Mouse (Mus musculus): Measurements from ENCODE around the gene D330020A13Rik. TPM values are rescaled to one million over a fixed set of nuclear protein-coding genes. Genes with fewer than 3 reads are reported as not detected.
A peak's percentile ranks its signal among the peaks of the same experiment; 100 is the strongest.
"Not testable (repeated sequence)": the region's sequence is repeated elsewhere in the genome, so short reads cannot be mapped to it uniquely, and the experiment has no call there.

D330020A13Rik gene
- total RNA-seq, 2 experiments from 2014 or later: not detected

DNA sequence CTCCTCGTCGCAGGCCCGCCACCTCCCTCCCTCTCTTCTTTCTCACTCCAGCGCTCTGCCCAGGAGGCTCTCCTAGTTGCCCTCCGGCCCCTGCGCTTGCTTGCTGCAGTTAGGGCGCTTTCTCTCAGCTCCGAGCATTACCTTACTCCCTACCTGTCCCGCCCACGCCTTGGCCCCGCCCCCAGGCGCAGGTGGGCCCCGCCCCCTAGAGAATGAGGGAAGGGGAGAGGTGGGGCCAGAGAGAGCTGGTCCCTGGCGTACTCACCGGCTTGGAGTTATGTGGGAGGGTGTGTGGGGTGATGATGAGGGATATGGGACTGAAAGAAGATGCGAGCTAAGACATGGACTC is 595 bp downstream of the D330020A13Rik start:
- intact Hi-C loops (cut with DNase I): no loop called here
- DNase-seq (ENCODE audit: low spot score): no peak

DNA sequence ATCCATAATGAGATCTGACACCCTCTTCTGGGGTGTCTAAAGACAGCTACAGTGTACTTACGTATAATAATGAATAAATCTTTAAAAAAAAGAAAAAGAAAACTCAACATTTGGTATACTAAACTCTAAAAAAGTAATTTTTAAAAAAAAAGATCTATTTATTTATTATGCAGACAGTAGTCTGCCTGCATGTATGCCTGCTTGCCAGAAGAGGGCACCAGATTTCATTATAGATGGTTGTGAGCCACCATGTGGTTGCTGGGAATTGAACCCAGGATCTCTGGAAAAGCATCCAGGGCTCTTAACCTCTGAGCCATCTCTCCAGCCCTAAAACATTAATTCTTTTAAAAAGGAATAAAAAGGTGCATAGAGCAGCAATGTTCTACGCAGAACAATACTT is 2.4 kb downstream of the D330020A13Rik start:
- DNase-seq (ENCODE audit: low spot score); intact Hi-C loops (cut with DNase I): not testable (repeated sequence)

DNA sequence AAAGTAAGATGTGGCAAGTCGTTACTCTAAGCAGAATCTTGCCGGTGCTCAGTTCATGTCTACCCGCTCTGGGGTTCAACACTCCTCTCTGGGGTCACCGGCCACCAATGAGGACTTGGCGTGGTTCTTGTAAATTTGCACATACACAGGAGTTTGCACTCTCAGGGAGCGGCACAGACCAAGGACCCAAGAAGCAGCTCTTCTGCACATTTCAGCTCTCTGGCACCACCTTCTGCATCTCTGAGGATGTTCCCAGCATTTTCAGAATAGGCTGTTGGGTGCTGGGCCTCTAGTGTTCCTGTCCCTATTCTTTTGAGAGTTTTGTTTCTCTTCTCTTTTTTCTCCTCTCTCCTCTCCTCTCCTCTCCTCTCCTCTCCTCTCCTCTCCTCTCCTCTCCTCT is 7.0 kb downstream of the D330020A13Rik start:
- no peak for DNase-seq (ENCODE audit: low spot score)

DNA sequence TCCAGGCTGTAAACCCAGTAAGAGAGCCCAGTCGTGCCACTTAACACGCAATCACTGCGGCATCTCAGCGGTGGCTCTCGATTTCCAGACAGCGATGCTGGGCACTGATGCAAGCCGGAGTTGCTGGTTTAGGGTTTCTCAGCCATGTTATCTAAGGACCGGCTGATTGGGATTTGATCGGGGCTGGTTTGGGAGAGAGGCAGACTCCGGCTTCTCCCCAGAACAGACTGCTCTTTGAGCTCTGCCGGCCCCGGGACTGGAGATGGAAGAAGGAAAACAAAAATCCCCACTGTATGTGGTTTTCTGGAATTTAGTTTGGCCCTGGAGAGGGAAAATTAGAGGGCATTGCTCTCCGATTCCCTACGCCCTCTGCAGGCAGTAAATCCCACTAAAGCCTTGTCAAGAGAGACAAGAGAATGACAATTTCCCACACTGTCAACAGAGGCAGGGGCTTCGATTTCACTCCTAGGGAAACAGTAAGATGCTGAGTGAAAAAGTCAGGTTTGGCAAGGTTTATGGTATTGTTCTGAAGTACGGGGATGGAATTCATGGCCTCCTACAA is 8.7 kb downstream of the D330020A13Rik start:
- intact Hi-C loops (cut with DNase I): no loop called here

More for the DNA sequence above, 7.0 kb downstream of the D330020A13Rik start:
- intact Hi-C loops (cut with DNase I): loop anchor here (1.0 kb wide), 1 partner anchor 78 kb away; no protein-coding TSS in a partner anchor

DNA sequence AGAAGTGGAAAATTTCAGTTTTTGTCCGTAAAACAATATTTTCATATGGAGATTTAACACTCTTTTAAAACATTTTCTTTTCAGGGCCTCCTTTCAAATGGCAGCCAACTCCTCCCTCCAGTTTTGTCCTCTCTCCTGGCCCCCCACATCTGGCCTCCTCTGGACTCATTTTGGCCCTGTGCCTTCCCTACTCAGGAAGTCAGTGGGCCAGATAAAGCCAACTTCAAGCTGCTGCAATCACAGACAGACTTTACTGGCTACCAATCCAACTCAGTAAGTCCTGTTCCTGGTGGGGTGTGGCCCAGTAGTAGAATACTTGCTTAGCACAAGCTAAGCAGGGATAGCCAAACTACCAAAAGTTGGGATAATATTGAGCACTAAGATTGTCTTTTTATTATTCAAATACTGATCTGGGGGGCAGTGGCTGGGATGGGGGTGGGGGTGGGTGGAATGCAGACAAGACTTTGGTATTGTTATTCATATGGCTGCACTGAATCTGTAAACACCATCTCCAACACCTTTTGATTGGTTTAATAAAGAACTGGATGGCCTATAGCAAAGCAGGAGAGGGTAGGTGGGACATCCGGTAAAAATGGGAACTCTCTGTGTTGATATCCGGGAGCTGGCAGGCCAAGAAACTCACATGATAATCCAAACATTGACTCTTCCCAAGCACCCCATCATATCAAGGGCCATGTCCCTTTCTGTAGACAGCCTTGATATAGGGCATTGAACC is 12.9 kb downstream of the D330020A13Rik start:
- intact Hi-C loops (cut with DNase I): no loop called here
- DNase-seq (ENCODE audit: low spot score): peak; percentile 5

More for the DNA sequence above, 8.7 kb downstream of the D330020A13Rik start:
- no peak for DNase-seq (ENCODE audit: low spot score)

DNA sequence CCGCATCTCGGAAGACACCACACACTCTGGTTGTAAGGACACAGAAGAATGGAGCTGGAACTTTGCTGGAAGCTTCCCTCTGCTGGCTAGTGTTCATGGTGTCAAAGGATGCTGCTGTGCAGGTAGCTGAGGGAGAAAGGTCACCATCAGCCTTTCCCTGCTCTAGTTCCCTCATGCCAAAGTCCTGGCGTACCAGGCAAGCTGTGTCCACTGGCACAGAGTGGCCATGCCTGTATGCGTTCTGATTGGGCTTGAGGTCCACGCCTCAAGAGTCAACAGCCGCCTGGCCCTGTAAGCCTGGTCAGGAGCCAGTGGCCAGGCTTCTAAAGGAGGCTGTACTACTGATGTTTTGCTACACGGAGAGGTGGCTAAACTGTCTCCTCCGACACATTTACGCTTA is 15.2 kb downstream of the D330020A13Rik start:
- no peak for DNase-seq (ENCODE audit: low spot score)

DNA sequence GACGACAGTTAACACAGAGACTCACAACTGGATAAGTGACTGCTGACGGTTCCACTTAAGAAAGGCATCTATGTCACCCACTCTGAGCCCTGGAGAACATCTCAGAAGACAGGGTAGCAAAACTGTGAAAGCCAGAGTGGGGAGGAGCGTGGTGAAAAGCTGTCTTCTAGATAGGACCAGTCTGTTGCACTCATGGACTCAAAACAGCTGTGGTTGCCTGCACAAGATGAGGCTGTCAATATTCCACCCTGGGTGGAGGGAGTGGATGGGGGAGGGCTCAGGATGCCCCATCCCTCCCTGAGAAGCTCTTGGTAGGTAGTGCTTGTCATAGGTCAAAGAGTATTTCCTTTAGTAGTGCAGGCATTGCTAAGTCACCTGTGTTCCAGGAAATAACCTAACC is 15.6 kb downstream of the D330020A13Rik start:
- no peak for DNase-seq (ENCODE audit: low spot score)
- intact Hi-C loops (cut with DNase I): no loop called here

More for the DNA sequence above, 15.2 kb downstream of the D330020A13Rik start:
- intact Hi-C loops (cut with DNase I): no loop called here

DNA sequence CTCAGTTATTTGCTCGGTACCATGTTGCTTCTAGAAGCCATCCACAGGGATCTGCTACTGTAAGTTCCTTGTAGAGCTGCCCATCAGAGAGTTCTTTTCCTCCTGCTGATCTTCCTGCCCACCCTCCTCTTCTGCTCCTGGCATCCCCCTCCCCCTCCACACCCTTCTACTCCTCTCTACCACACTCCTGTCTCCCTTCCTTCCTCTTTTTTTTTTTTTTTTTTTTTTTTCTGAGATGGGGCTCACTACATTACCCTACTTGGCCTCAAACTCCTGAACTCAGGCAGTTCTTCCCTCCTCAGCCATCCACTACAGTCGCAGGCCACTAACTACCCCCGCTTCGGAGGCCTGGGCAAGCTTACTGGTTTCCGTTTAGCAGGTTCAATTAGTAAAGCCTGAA is 18.3 kb downstream of the D330020A13Rik start:
- no peak for DNase-seq (ENCODE audit: low spot score)

DNA sequence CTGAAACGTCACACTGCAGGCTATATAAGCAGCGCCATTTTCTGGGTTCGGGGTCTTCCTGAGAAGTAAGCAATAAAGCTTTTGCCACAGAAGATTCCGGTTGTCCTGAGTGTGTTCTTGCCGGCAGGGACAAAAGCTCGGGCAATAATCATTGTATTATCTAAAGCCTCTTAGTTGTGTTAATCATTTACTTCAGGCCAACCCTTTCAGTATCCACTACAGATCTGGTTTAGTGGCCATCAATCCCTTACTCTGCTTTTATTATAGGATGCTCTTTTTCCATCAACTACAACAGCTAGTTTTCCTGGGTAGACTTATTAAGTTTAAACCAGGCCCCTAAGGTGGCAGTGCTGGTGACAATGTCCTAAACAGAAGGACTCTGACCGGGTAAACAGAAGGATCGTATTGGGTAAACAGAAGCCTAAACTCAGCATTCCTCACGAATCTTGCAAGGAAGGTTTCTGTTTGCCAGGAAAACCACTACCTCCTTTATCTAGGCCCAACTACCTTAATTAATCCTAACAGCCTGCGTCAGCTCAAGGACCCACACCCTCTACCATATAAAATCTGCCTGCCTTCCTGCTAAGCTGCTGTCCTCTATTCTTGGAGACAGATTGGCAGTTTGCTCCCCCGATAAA is 24.3 kb downstream of the D330020A13Rik start:
- no peak for DNase-seq (ENCODE audit: low spot score)
- intact Hi-C loops (cut with DNase I): no loop called here

More for the DNA sequence above, 18.3 kb downstream of the D330020A13Rik start:
- intact Hi-C loops (cut with DNase I): no loop called here

DNA sequence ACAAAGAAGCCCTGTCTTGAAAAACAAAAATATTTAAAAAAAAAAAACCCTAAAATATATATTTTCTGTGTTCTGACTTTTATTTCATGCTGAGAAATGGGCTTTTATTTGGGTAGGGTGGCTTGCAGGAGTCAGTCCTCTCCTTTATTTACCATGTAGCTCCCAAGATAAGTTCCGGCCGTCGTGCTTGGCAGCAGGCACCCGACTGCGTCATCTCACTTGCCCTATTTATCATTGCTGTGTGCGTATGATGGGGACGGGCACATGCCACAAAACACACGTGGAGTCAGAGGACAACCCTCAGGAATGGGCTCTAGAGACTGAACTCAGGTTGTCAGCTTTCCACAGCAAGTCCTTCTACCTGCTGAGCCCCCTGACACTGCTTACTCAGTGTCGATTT is 25.0 kb downstream of the D330020A13Rik start:
- no peak for DNase-seq (ENCODE audit: low spot score)
- intact Hi-C loops (cut with DNase I): no loop called here

DNA sequence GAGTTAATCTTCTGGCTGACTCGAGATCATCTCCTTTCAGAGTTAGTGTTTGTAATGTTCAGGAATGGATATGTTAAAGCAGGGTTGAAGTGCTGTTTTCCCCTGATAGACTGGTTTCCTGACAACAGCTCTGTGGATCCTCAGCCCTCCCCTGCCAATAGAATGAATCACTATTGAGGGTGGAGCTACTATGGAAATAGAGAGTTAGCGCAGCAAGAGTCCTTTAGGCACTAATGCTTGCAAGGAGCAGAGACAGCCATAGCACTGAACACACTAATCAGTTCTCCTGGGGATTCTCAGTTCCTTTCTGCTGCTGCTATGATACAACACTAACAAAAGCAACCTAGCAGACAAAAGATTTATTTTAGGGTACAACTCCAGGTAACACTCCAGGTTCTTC is 26.2 kb downstream of the D330020A13Rik start:
- intact Hi-C loops (cut with DNase I): loop anchor here (5.0 to 10.0 kb wide), 2 partner anchors 316 to 538 kb away; no protein-coding TSS in a partner anchor

DNA sequence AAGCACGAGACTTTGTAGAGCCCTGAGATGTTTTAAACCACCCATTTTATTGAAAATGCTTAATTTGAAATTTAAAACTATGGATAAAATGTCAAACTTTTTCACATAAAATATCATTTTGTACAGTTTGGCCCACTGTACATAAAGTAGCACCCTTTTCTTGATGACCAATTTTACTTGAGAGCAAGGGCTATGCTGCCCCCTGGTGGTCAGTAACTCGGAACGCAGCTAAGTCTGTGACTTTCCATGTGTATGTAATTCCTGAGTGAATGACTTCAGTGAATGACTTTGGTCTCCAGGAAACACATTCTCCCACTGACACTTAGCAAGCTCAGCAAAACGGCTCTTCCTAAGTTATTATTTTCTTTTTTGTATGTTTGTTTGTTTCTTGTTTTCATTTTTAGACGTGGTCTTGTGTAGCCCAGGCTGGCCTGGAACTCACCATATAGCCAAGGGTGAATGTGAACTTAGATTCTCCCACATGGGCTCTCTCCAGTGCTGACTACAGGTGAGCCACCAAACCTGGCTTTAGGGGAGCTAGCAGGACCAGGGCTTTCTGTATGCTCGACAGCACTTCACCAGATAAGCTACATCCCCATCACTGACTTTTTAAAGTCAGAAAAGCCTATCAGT is 30.2 kb downstream of the D330020A13Rik start:
- intact Hi-C loops (cut with DNase I): loop anchor here (1.0 to 10.0 kb wide), 3 partner anchors 102 to 542 kb away; no protein-coding TSS in a partner anchor
- peak; percentile 16 for DNase-seq (ENCODE audit: low spot score)

More for the DNA sequence above, 26.2 kb downstream of the D330020A13Rik start:
- DNase-seq (ENCODE audit: low spot score): no peak

DNA sequence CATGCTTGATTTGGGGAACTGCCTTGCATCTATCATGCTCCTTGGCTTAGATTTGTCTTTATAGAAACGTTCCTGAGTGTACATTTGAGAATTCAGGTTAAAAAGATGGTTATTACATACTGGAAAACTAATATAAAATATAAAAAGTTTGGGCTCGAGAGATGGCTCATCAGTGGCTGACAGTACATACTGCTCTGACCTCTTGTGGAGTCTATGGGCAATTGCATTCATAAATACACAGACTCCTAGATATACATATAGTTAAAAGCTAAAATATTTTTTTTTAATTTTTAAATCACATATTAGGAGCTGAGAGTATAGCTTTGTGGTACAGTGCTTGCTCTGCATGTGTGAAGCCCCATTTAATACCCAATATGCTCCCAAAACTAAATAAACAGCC is 38.2 kb downstream of the D330020A13Rik start:
- DNase-seq (ENCODE audit: low spot score): no peak
- intact Hi-C loops (cut with DNase I): no loop called here

DNA sequence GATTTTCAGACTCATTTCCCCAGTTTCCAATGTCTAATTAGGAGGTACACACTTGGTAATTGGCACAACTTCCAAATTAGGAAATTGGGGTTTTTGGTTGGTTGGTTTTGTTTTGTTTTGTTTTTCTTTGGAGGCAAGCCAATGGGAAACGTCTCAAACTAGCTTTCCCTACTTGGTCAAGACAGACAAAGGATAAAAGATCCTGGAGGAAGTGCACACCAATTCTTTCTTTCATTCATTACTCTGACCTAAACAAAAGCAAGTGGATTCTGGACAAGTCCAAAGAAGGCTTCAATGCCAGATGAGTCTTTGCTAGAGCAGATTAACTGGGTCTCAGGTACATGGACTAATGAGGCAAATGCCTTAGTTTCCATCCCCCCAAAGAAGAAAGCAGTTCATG is 49.8 kb downstream of the D330020A13Rik start:
- intact Hi-C loops (cut with DNase I): no loop called here

More for the DNA sequence above, 49.8 kb downstream of the D330020A13Rik start:
- DNase-seq (ENCODE audit: low spot score): no peak

Other genes starting within 250 kb of the D330020A13Rik start
- gene Ninj2, start 201.0 kb upstream of the D330020A13Rik start, total RNA-seq (2021): not detected
- gene B4galnt3, start 195 bp downstream of the D330020A13Rik start, total RNA-seq (2021): under 1 TPM; 0.18 to 0.22 TPM
- 10 to 100 TPM; 28.5 to 33.9 TPM for gene Kdm5a, start 69.8 kb downstream of the D330020A13Rik start, total RNA-seq (2021)
- gene Ccdc77, start 70.0 kb downstream of the D330020A13Rik start, total RNA-seq (2021): 1 to 10 TPM; 3.6 to 6.4 TPM
- gene Il17ra, start 168.9 kb downstream of the D330020A13Rik start, total RNA-seq (2021): 1 to 10 TPM; 2.4 to 3.0 TPM
- gene Tmem121b, start 199.4 kb downstream of the D330020A13Rik start, total RNA-seq (2021): not detected
- gene Hdhd5, start 237.0 kb downstream of the D330020A13Rik start, total RNA-seq (2021): 10 to 100 TPM; 19.6 to 21.5 TPM